Mouse (Mus musculus) lung, postnatal 36 days (tissue): ENCODE measurements around the gene Ldlrad3.

Experiments
- DNase-seq: peaks from one replicate; pipeline ENCODE4 v3.0.0; 2022; ENCODE audit warnings: mixed read lengths

Gene Ldlrad3

DNA sequence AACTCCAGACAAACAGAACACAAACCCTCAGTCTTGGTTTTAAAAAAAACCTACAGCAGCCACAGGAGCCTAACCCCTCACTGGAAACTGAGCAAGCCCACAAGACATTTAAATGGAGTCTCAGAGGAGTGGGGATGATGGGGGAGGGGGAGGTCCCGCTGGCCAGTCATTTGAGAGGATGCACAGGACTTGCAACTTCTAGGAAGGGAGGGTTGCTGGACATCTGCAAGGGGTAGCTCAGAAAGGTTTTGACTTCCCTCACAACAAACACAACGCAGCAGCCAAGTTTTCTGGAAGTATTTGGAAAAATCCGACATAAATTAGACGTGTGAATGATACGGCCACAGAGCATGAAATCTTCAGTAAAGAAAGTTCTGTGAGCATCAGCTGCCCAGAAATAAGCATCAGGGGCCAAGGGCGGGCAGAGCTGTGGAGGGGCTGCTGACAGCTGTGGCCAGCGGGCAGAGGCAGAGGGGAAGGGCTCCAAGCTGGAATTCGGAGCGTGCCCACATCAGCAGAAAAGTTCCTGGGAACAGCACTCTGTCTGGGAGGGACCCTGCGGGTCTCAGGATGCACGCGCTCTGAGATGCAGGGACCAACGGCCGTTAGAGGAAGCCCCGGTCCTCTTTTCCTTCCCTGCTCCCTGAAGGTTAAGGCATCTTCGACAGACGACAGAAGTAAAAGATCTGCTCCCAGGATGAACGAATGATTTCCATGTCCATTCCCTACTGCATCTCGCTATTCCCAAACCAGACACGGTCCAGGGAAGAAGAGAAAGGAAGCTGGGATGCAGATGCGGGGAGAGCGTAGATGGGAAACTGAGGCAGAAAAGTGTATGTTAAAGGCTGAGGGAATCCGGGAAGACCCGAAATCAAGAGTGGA lies 875 bp downstream of the Ldlrad3 start:
- peak; percentile 17 for DNase-seq

DNA sequence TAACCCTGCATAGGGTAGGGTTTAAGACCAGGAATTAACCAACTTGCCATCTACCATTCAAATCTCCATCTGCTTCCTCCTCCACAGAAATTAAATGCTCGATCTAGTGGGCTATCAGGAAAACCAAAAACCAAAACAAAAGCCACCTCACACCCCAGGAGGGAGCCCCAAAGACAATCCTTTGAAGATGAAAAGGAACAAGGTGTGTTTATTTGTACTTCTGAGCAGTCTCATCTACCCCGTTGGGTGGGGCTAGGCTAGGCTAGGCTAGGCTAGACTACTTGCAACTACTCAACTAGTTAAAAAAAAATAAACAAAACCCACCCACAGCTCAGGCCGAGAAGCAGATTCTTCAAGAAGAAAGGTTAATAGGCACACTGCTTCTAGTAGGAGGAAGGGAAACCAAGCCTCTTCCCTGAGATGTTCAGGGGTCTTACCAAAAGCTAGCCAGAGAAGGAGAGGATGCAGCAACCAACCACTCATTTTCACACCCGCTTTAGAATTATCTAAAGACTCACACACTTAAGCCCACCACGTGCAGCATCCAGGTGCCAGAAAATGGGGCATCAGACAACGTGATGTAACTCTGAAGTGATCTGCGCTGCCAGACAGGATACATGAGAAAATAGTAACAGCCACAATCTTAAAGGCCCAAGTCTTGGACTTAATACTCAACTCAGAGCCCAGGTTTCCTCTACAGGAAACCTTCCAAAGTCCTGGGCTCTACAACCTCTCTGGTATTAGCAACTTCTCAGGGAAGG lies 2.3 kb downstream of the Ldlrad3 start:
- DNase-seq, result no peak

DNA sequence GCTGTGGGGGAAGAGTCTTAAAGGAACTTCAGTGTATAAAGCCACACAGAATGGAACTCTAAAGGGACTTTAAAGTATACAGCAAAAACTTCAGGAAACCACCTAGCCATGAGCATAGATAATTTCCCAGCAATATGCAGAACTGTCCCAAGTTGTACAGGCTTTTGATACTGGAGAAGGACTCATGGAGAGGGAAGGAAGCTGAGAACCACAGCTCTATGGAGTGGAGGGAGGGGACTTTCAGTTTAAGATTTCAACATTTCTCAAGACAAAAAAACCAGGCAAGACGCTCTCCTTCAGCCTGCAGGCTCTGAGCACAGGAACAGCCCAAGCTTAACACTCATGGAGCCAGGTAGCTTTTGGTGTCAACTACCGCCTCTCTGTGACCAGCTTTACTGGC lies 4.7 kb downstream of the Ldlrad3 start:
- DNase-seq, result no peak

DNA sequence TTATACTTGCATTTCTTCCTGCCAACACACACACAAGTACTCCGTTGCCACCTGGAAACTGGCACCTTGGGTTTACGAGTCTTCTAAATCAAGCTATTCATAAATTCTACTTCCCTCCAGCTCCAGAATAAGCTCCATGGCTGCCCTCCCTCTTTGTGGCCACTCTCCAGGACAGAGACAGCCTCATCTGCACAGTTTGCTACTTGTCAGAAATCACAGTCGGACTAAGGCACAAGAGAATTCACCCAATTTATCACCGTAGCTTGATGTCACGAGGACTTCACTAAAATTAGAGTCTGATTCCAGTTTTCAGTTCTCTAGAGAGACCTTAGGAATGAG lies 9.8 kb downstream of the Ldlrad3 start:
- no peak for DNase-seq

DNA sequence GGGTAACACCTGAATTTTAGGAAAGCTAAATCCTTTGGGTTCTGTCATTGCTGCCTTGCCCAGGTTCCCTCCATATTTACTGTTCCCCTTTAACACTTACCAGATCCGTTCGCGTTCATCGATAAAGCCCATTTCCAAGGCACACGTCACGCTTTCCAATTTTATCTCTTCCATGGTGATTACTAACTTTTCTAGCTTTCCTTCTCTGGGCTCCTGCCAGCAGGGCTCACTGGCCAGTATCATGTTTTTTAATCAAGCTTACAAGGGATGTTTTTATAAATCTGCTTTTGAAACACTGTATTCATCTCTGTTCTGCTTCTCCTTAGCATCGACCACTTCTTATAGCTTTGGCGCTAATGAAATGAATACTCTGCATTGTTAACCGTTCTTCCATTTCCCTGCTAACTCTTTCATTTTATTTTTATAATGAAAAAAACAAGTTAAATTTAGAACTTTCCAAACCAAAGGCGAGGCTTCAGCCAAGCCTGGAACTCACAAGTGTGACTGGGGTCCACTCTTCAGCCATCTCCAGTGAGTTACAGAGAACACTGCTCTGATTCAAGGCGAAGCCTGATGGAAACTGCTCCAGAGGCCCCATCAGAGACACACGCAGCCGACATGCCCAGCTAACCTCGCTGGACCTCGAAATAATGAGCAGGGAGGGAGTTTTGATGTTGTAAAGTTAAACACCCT lies 10.3 kb downstream of the Ldlrad3 start:
- DNase-seq, result no peak

DNA sequence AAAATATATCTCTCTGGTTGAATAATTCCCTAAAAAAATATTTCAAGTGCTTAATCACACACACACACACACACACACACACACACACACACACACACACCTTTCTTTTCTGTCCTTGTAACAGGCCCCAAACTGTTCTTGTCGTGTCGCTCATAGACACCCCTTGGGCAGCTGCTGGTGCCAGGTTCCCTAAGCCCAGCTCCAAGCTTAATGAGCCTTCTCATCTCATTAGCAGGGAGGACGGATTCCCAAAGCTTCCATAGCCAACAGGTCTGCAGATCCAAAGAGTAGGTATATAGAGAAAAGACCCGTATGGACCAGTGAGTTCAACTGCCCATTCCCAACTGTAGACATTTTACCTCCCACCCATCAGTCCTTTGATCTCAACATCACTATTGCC lies 13.7 kb downstream of the Ldlrad3 start:
- no peak for DNase-seq

DNA sequence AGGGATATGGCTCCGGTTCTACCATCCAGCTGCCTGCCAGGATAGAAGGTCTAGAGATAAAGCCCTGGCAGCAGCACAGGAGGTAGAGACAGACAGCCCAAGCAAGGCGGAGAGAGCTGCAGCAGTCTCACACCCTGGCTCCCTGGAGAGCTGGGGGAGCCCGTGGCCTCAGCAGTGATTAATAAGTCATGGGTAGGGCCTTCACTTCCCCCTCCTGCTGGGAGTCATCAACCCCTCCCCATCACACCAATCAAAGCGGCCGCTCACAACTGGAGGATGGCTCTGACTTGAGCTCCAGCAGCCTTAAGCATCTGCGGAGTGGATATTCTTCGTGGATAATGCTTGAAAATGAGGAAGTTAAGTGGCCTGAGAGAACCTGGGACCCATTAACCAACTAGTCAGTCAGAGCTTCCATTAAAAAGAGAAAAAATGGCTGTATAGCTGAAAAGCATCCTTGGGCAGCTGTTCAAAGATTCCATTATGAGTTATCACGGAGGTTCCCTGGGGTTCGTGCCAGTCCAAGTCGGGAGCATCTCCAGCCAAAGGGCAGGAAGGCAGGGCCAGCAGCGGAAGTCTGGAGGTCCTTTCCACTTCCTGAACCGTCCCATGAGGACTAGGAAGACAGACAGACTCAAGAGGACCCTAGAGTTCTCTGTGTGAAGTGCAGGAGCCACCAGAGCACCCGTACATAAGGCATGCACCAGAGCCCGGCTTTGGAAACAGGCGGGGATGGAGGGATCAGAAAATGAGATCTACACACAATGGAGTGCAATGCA lies 19.4 kb downstream of the Ldlrad3 start:
- peak; percentile 35 for DNase-seq

DNA sequence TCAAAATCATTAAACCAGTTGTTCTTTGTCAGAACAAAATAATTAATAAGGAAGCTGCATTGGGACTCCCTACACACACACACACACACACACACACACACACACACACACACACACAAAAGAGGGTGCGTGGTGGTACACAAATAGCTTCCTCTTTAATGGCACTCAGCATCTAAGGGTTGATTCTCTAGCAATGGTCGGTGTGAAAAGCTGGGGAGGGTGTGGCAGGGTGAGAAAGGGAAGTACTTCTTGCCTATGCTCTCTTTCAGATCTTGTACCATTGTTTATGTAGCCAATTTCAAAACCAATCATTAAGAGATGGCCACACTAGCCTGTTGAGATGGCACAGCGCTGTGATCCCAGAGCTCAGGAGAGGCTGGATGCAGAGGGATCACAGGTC lies 23.1 kb downstream of the Ldlrad3 start:
- peak; percentile 28 for DNase-seq

DNA sequence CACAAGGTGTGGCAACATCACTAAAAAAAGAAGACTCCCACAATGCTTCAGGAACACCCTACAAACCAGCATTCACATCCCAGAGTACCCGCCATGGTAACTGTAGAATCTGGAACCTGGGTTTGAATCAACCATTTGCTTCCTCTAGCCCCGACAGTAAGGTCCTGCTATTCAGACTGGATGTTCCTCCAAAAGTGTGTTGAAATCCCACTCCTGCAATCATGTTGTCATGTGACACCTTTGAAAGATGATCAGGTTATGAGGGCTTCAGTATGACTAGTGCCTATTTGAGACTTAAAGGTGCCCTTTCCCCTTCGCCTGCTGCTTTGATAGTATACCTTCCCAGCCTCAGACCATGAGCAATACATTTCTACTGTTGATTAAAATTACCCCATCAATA lies 28.6 kb downstream of the Ldlrad3 start:
- DNase-seq, result peak; percentile 46

DNA sequence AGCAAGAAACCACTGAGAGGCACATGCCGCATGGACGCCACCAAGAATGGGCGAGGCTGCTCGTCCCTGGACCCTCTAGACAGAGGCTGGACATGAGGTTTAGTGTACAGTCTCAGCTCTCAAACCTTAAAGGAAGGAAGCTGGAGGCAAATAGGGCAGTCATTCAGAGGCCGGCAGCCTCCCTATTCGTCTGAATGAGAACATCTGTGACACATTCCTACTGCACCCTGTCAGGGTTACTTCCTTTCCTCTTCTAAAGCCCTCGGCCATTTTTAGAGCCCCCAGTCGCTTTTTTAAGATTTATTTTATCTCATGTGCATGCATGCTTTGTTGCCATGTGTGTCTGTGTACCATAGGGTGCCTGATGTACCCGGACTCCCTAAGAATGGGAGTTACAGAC lies 29.2 kb downstream of the Ldlrad3 start:
- no peak for DNase-seq

DNA sequence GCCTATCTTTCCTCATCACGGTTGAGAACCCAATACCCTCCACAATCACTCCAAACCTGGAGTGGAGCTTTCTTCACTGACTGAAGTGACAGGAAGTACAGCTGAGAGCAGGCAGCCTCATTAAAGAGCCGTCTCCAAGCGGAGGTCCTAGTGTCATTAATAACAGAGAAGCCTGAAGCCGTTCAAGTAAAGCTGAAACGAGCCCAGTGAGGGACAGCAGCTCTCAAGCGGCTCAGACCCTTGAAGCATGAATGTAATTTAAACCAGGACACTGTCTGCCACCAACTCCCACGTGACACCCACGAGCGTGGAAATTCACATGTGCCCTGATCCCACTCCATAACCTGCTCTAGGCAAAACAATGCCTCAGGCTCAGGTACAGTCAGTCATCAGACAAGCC lies 29.7 kb downstream of the Ldlrad3 start:
- no peak for DNase-seq

DNA sequence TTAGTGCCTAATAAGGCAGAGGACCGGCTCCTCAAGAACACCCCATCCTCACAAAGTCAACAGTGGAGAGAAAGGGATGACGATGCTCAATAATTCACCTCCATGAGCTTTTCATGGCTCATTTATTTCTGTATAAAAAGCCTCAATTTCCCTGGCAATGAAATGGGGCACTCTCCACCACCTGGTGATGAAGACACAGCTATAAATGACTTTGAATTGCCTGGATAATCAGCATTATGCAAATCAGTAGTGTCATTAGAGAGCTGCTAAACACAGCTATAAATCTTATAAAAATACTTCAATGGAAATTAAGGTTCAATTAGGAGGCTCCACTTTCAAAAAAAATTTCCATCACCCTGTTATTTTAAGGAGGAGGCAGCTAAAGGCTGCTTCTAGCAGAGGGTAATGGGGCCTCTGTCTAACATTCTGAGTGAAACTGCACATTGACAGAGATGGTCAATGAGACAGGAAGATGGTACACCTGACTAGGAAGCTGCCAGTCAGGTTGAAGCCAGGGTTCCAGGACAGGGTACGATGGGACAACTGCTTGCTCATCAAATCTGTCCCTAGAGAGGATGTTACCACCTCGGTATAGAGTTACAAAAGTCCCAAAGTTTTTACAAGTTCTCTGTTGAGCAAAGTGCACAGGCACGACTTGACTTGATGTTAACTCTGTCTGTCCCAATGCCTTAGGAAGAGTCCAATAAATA lies 30.7 kb downstream of the Ldlrad3 start:
- no peak for DNase-seq

DNA sequence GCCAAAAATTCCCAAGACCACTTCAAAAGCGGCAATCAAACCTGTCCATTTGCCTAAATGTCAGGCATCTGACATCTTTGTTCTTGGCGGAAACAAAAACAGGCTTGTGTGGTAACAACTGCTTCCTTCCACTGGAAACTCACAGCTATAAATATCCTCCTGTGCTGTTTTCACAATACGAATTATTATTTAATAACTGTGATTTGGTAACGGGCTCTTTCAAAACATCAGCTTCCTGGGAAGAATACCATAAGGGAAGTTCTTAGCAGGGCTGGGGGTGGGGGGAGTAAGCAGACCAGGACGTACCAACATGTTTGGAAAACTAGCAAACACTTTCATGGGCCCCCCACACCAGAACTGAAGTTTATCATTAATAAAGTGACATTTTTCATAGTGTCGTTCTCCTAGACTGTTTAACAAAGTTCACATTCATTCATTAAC lies 31.4 kb downstream of the Ldlrad3 start:
- peak; percentile 61 for DNase-seq

DNA sequence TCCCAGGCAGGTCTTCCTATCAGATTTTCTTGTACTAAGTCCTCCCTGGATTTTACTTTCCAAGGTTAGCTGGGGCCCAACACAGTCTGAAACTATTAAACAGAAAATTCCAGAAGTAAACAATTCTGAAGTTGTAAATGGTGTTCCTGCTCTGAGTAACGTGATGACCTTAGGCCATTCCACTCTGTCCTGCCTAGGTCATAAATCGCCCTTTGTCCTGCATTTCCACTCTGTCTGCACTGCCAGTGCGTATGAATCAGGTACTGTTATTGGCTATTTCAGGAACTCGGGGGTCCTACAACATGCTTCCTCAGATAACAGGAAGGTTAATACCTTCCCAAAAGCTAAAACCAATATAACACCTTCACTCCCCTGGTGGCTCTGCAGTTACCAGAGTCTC lies 31.9 kb downstream of the Ldlrad3 start:
- no peak for DNase-seq

DNA sequence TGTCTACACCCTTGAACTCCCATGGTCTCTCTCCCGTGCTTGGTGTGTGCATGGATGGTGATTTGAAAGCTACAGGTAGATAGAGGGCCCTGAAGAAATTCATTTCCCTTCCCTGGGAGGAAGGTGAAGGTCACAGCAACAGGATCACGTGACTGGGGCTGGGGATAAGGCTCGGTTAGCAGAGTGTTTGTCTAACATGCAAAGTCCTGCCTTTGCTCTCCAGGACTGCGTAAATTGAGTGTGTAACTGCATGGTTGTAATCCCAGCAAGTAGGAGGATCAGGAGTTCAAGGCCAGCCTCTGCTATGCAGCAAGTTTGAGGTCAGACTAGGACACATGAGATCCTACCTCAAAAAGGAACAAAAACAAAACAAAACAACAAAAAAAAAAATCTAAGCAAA lies 32.7 kb downstream of the Ldlrad3 start:
- DNase-seq, result no peak

DNA sequence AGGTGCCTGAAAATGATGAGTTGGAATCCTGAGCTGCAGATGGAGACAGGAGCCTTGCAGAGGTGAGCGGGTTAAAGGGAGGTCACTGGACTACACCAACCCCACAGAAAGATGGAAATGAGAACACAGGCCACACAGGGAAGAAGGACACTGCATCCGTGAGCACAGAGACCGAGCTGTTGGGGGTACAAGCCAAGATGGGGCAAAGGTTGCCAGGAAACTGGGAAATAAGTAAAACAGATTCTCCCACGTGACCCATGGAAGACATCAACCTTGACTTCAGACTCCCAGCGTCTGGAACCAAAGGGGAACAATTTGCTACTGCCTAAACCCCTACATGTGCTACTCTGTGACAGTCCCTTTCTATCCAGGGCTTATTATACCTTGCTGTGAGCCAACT lies 33.3 kb downstream of the Ldlrad3 start:
- DNase-seq, result no peak

DNA sequence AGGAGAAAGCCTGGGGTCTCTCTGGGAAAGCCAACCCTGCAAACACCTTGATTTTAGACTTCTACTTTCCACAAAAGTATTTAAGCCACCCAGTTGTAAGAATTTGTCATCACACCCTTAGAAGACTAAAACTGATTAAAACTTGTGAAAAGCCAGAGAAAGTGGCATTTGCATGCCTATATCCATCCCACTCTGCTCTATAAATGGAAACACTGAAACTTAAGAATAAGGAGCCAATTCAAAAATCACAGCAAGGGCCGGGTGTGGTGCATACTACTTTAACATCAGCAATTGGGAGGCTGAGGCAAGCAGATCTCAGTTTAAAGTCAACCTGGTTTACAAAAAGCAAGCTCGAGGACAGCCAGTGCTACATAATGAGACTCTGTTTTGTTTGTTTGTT lies 37.1 kb downstream of the Ldlrad3 start:
- DNase-seq, result no peak

DNA sequence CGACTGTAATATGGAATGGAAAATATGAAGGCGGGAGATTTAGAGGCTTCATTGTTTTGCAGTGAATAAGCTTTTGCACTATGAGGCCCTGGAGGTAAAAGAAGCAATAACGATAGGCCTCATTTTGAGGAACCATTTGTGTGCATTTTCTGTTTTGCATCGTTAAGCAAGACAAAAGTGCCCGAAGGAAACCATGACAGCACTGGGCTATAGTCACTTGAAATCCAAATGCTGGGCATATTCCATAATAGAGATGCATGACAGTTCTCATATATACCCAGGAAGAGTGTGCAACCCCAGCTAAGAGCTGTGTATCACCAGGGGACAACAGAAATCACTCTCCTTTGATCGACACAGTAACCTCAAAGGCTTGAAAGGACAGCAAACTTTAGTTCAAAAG lies 38.1 kb downstream of the Ldlrad3 start:
- DNase-seq, result no peak

DNA sequence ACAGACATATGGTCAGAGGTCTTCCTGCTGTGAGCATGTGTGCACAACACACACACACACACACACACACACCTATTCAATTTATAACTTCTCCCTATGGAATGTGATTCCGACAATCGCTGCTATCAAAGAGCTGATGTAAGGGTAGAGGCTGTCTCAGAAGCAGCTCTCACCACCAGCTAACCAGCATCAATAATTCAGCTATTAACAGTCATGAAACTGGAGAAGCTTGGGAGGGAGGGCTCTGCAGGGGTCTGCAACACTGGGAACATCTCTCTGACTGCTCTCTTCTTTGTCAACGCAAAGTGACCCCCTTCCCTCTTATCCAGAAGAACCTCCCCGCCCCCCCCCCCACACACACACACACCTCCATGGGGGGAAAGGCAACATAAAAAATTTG lies 38.6 kb downstream of the Ldlrad3 start:
- no peak for DNase-seq

DNA sequence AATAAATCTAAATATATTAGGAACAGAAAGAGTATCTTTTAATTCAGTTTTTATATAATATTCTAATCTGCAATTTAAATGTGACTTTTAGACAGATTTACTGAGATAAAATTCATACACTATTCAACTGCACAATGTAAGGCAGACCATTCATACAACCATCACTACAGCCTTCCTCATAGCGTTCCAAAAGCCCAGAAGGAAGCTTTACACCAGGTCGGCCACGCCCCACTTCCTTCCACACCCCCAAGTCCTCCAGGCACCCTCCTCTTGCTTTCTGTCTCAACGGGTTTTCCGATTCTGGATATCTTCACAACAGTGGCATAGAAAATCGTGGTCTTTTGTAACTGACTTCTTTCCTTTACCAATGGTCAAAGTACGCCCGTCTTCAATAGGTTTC lies 39.8 kb downstream of the Ldlrad3 start:
- DNase-seq, result peak; percentile 48

DNA sequence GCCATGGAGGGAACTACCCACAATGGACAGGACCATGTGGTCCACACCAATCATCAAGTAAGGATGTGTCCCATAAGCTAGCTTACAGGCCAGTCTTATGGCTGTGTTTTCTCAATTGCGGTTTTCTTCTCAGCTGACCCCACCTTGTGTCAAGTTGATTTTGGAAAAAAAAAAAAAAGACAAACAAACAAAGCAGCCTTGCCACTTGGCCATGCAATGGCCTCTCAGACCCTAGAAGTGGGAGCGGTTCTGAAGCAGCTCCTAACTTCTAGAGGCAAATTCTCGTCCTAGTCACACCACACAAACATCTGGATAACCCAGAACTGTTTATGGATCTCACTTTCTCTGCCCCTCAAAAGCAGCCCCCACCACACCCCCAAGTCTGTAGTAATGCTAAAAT lies 41.1 kb downstream of the Ldlrad3 start:
- DNase-seq, result peak; percentile 59

DNA sequence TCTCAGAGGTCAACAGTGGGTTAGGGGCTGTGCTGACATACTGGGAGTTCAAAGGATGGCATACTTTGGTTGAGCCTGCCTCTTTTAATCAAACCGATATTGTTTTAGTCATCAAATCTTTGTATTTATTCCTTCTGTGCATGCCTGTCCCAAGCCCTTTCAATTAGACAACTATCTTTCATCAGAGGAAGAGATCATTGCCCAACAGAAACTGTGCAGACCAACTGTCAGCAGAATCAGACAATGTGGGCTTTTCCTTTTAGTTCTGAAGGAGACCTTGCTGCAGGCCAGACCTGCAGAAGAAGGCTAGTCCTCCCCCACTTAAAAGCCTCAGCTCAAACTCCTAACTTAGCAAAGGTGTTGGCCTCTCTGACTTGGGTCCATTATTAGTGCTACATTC lies 41.9 kb downstream of the Ldlrad3 start:
- DNase-seq, result no peak
